Mouse (Mus musculus): ENCODE data around the gene Akap13.

GRCm38 (mm10) chr7:75655180-75656074, 200.1 kb downstream of the Akap13 start:
- no peak for TF ChIP-seq POLR2A (IDR thresholded peaks at IDR 0.05; ENCODE audit: low read depth, low read length)
- TF ChIP-seq CTCF (IDR thresholded peaks at IDR 0.05; ENCODE audit: borderline replicate concordance, insufficient read depth, low read length), result no peak
